Mouse (Mus musculus) heart, adult 2 months (tissue): ENCODE data around the gene Phactr1.

ENCODE experiments used
- CTCF ChIP-seq: fragments of 200-600 bp; IDR thresholded peaks from 2 replicates; pipeline ENCODE4 v1.8.1; 2022; ENCODE audit warnings: antibody characterized with exemption, mild to moderate bottlenecking, moderate library complexity
- EP300 ChIP-seq: fragments of 200-500 bp; IDR thresholded peaks from 2 replicates; pipeline ENCODE4 v1.6.1; 2011; ENCODE audit warnings: low read depth, low read length, control low read depth; ENCODE audit not compliant: insufficient read depth

DNA sequence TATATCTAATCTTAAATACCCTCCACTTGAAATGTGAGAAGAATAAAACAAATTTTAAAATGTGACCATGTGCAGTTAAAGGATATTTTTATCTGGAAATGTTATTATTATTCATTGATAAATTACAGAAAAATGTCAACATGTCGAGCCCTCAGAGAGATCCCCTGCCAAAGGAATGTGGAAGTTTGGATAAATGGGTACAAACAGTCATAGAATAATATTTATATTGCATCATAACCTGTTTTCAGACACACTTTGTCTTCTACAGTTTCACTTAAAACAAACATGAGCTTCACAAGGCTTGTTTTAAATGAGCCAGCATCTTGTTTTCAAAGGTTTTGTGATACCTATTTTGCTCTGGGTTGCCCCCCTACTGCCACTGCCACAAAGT is 204.3 kb downstream of the Phactr1 start:
- TF ChIP-seq EP300, result no peak
- no peak for TF ChIP-seq CTCF
